Mouse (Mus musculus): Measurements from ENCODE around the gene Tbx6.

GRCm38 (mm10) chr7:126803751-126804150, 22.5 kb downstream of the Tbx6 start:
- TF ChIP-seq POLR2A (IDR thresholded peaks at IDR 0.05; ENCODE audit: extremely low read depth, insufficient read depth, low read length), result no peak
- no peak for TF ChIP-seq CTCF (IDR thresholded peaks at IDR 0.05; ENCODE audit: extremely low read depth, insufficient read depth, low read length)

Data from cortical plate, adult 2 months (tissue).